Mouse (Mus musculus) liver, embryonic 14.5 days (tissue): ENCODE data around the gene Zfp239. TPM values are rescaled to one million over a fixed set of nuclear protein-coding genes. Genes with fewer than 3 reads are reported as not detected.

Experiments
- ATAC-seq: fragments of 200-750 bp; cut with Nextera tagmentation; 2 replicates; pipeline ENCODE4 v1.8.0; 2017; ENCODE audit warnings: moderate number of reproducible peaks, mild to moderate bottlenecking, moderate library complexity; ENCODE audit not compliant: insufficient read depth
- DNase-seq, 3 experiments: peaks; one replicate each; pipeline ENCODE4 v3.0.0-alpha.2; 2012 to 2013; ENCODE audit warnings: low read depth in 3 of 3, low spot score in 3 of 3
- H3K27ac ChIP-seq: fragments of 300-500 bp; sonication (generic); 2 replicates; pipeline ENCODE4 v1.5.1; 2014; ENCODE audit warnings: moderate library complexity, mild to moderate bottlenecking, control low read depth, inconsistent platforms
- H3K27me3 ChIP-seq: fragments of 300-500 bp; sonication (generic); 2 replicates; pipeline ENCODE4 v1.6.1; 2014; ENCODE audit warnings: mild to moderate bottlenecking, low read length, moderate library complexity; ENCODE audit not compliant: control insufficient read depth, insufficient read depth
- H3K36me3 ChIP-seq: fragments of 300-500 bp; sonication (generic); replicated peaks from 2 replicates; pipeline ENCODE4 v1.6.1; 2014; ENCODE audit warnings: low read depth; ENCODE audit not compliant: control insufficient read depth, insufficient read depth
- H3K4me1 ChIP-seq, 2 experiments: fragments of 200-500 bp in 1 of 2; fragments of 300-500 bp in 1 of 2; sonication (generic) in 1 of 2; replicated peaks; 2 replicates each; pipeline ENCODE4 v1.6.1; 2012 to 2014; ENCODE audit warnings: antibody characterized with exemption in 1 of 2, inconsistent platforms in 1 of 2, low read length in 1 of 2; ENCODE audit not compliant: control insufficient read depth in 2 of 2, insufficient read depth in 2 of 2
- H3K4me2 ChIP-seq: fragments of 300-500 bp; sonication (generic); 2 replicates; pipeline ENCODE4 v1.6.1; 2014; ENCODE audit warnings: low read depth, mild to moderate bottlenecking, control low read depth, moderate library complexity
- H3K4me3 ChIP-seq, 2 experiments: fragments of 200-500 bp in 1 of 2; fragments of 300-500 bp in 1 of 2; sonication (generic) in 1 of 2; 2 replicates each; pipeline ENCODE4 v1.5.1; 2012 to 2014; ENCODE audit warnings: low read depth in 2 of 2, low read length in 2 of 2, mild to moderate bottlenecking in 2 of 2, control low read depth in 1 of 2, inconsistent platforms in 1 of 2, moderate library complexity in 1 of 2; ENCODE audit not compliant: insufficient read depth in 1 of 2
- H3K9ac ChIP-seq: fragments of 300-500 bp; sonication (generic); replicated peaks from 2 replicates; pipeline ENCODE4 v1.6.1; 2014; ENCODE audit warnings: mild to moderate bottlenecking, control low read depth, moderate library complexity
- H3K9me3 ChIP-seq: fragments of 300-500 bp; sonication (generic); 2 replicates; pipeline ENCODE4 v1.6.1; 2016; ENCODE audit warnings: low read length, mixed read lengths; ENCODE audit not compliant: control insufficient read depth
- CTCF ChIP-seq: IDR thresholded peaks from 2 replicates; pipeline ENCODE4 v1.5.1; 2016; ENCODE audit warnings: antibody characterized with exemption, low read depth, control low read depth
- EP300 ChIP-seq: IDR thresholded peaks from 2 replicates; pipeline ENCODE4 v1.6.1; 2016; ENCODE audit warnings: antibody characterized with exemption, low read depth
- WGBS: fragments of 180-500 bp; shearing (Covaris S2); extraction: QIAGEN DNeasy Blood & Tissue Kit; methylation state at CpG from one replicate; pipeline ENCODE4 v1.1.7; 2014; ENCODE audit not compliant: insufficient replicate concordance; 5-methylcytosine and 5-hydroxymethylcytosine counted together
- polyA plus RNA-seq, 2 experiments: library from polyadenylated mRNA; depleted of rRNA in 1 of 2; stranded (reverse) in 1 of 2; unstranded in 1 of 2; fragments of >200 nt; fragmentation: Nextera tagmentation in 1 of 2; extraction: Ambion mirVana in 1 of 2; gene quantifications; 2 replicates each; pipeline versions ENCODE4 v1.2.1 to v1.2.3; 2012 to 2014

The Zfp239 gene
- polyA plus RNA-seq, 2 experiments = 2.0 to 2.9 TPM

DNA sequence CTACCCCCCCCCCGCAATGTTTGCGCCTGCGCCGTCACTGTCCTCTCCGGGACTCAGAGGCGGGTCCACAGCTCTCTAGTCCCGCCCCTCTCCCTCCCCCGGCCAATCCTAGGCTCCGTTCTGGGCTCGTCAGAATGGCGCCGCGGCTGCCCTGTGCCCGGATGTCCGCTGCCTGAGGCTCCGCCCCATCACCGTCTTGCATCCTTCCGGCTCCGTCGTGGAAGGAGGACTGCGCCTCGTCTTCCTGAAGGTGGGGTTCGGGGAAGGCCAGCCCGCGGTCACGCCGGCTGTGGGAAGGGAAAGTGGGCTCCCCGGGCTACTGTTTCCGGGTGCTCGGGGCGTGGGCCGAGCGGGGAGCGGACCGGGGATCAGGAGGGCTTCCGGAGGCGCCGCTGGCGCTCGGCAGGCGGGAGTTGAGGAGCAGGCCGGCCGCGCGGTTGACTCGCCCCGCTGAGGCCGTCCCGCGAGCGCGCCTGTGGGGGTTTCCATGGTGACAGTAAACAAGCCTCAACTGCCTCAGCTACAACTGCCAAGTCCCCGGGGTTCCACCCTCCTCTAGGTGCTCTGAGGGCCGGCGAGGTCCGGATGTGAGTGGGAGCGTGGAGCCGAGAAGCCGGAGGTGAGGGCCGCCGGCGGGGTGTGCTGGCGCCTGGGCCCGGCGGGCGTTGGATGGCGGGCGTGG, 44.8 kb downstream of the Zfp239 start:
- H3K27me3 ChIP-seq = no peaks in the 10 kb centered on the region
- H3K27ac ChIP-seq = peak overlapping the region; percentile 91
- H3K9ac ChIP-seq = peak overlapping the region; percentile 98
- WGBS = under 1% methylated on average over 67 of the region's 68 CpGs
- DNase-seq (peak; percentile 95 to 96 (median 95)), ATAC-seq (peak; percentile 89)
- H3K4me1 ChIP-seq = peaks cover 32% of the 10 kb centered on the region in 2 experiments
- no peaks in the 10 kb centered on the region for H3K9me3 ChIP-seq
- H3K4me3 ChIP-seq = peak overlapping the region; percentile 73 to 95
- H3K36me3 ChIP-seq = no peaks in the 10 kb centered on the region
- peak; percentile 10; the same call in 1 of the 2 replicates for TF ChIP-seq CTCF
- TF ChIP-seq EP300 = no peak
- peak overlapping the region; percentile 88 for H3K4me2 ChIP-seq

DNA sequence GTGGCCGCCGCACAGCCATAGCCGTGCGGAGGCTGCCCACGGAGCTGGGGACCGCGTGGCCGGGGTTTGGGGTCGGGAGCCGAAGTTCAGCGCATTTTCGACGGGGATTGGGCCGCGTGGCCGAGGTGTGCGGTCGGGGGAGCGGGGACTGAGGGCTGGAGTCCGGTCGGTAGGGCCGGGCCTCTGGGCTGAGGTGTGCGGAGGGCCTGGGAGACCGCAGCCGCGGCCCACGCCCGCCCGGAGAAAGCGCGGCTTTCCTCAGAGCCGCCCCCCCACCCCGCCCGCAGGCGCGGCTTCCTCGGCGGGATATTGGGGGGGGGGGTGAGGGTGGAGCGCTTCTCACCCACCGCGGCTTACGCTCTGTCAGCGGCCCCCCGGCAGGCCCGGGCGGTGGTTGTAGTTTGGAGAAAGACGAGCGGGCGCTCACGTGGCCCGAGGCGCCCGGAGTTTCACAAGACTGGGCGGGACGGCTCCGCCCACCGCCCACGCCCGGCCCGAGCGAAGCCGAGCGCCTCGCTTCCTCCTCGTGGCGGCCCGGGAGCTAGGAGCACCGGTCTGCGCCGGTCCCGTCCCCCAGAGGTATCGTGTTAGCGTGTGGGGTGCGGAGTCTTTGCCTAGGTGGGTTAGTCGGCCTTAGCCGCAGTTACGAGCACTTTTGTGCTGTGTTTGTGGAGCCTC, 45.5 kb downstream of the Zfp239 start:
- H3K36me3 ChIP-seq = no peaks in the 10 kb centered on the region
- ATAC-seq (peak; percentile 64), DNase-seq (peak; percentile 78 to 86 (median 78))
- TF ChIP-seq CTCF (peak; percentile 1; the same call in 1 of the 2 replicates), EP300 (no peak; the same call in 1 of the 2 replicates)
- H3K27me3 ChIP-seq = no peaks in the 10 kb centered on the region
- H3K9me3 ChIP-seq = no peaks in the 10 kb centered on the region
- H3K9ac ChIP-seq = peak overlapping the region; percentile 98
- WGBS = under 1% methylated on average over 61 of the region's 77 CpGs
- peak overlapping the region; percentile 91 for H3K27ac ChIP-seq
- H3K4me2 ChIP-seq = peak overlapping the region; percentile 88
- H3K4me3 ChIP-seq = peak overlapping the region; percentile 73 to 94
- peaks cover 31 to 32% of the 10 kb centered on the region in 2 experiments for H3K4me1 ChIP-seq

GRCm38 (mm10) chr6:117907979-117908355, 46.1 kb downstream of the Zfp239 start:
- under 1% methylated on average over 26 of the region's 26 CpGs for WGBS
- no peaks in the 10 kb centered on the region for H3K9me3 ChIP-seq
- H3K9ac ChIP-seq = peak overlapping the region; percentile 98
- TF ChIP-seq EP300 (no peak), CTCF (no peak)
- peaks cover 26% of the 10 kb centered on the region in 2 experiments for H3K4me1 ChIP-seq
- peak overlapping the region; percentile 88 for H3K4me2 ChIP-seq
- no peaks in the 10 kb centered on the region for H3K36me3 ChIP-seq
- DNase-seq = no peak
- H3K27ac ChIP-seq = peak overlapping the region; percentile 91
- peak overlapping the region; percentile 73 to 94 for H3K4me3 ChIP-seq
- no peaks in the 10 kb centered on the region for H3K27me3 ChIP-seq
- ATAC-seq = peak; percentile 0; the same call in 1 of the 2 replicates

- TF ChIP-seq CTCF = no peak
- TF ChIP-seq EP300 = no peak
- DNase-seq = no peak
- WGBS = under 1% methylated on average over 14 of the region's 14 CpGs
- Histone ChIP-seq H3K9ac (peak overlapping the region; percentile 98), H3K4me2 (peak overlapping the region; percentile 88), H3K9me3 (no peaks in the 10 kb centered on the region), H3K4me3 (peak overlapping the region; percentile 73 to 94), H3K36me3 (no peaks in the 10 kb centered on the region; the same call in 1 of the 2 replicates), H3K4me1 (peaks cover 29 to 31% of the 10 kb centered on the region in 2 experiments), H3K27me3 (no peaks in the 10 kb centered on the region), H3K27ac (peak overlapping the region; percentile 91)
- no peak for ATAC-seq
Observed at GRCm38 (mm10) chr6:117908424-117908900, 46.6 kb downstream of the Zfp239 start.
